ENCODE assay signal across 14 mouse cellular contexts in the genomic region with DNA sequence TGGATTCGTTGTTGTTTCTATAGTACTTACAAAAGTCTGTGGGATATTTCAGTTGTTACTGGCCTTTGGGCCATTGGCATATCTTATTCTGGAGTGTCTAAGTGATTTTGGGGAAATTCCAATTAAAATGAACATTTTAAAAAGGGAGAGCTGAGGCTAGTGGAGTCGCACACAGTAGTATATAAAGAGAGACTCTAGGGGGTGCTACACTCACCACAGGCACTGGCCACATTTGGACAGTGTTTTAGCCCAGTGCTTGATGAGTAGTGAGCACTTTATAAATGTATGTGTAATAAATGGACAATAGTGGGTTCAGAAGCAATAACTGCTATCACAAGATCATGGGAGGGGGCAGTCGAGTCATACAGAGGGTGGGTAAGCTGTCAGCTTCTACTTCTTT. TPM values are rescaled to one million over a fixed set of nuclear protein-coding genes. Genes with fewer than 3 reads are reported as not detected.
DNase-seq lines count a peak whose midpoint lies in the region; ATAC-seq and TF ChIP-seq lines count a peak whose summit lies in the region.
"Had no signal": no experiment of that assay in that cellular context is flagged by ENCODE, and none has a peak within 500 bp of the region (broad histone marks: within the 10 kb centered on the region; RNA-seq: fewer than 3 reads in every experiment).

No protein-coding gene starts in this region.

- intact Hi-C loops in left cerebral cortex, adult 2 months (cut with DNase I): no loop called here

- no peak for TF ChIP-seq POLR2A in brain, embryonic 14.5 days (IDR thresholded peaks at IDR 0.05; ENCODE audit: borderline replicate concordance, extremely low read depth, insufficient read depth, insufficient read length, poor library complexity, severe bottlenecking)

- ATAC-seq in neural tube, embryonic 12.5 days (ENCODE audit: low FRiP score, low read depth): no peak

- TF ChIP-seq CTCF in left cerebral cortex, adult 2 months (IDR thresholded peaks at IDR 0.05): peak; percentile 60
- peak; percentile 19; the same call in 1 of the 2 replicates for TF ChIP-seq CTCF in brain, embryonic 14.5 days (IDR thresholded peaks at IDR 0.05; ENCODE audit: borderline replicate concordance, extremely low read depth, insufficient read depth, insufficient read length)

- 45% methylated on average over 3 of the region's 3 CpGs for WGBS in neural tube, embryonic 12.5 days

- 0 out of 2 replicates have a peak, but pooled peaks cover 6% of the 10 kb centered on the region for H3K4me1 ChIP-seq in neural tube, embryonic 12.5 days

- DNase-seq in embryo, embryonic 10.5 days (ENCODE audit: low spot score): peak; percentile 34
- DNase-seq in embryo, embryonic 11 days: no peak
- peak in 1 of 2 experiments; percentile 6 for DNase-seq in left cerebral cortex, adult 2 months (ENCODE audit: extremely low spot score in 1 of 2, low spot score in 2 of 2)
- DNase-seq in left cerebral cortex, adult 8-10 months (ENCODE audit: low spot score in 2 of 2): no peak
- no peak for DNase-seq in brain, embryonic 14.5 days (ENCODE audit: low read depth)
- no peak for DNase-seq in thymus, postnatal 14 days
- DNase-seq in adrenal gland, adult (ENCODE audit: inconsistent age in 2 of 2, low spot score in 1 of 2): no peak
- DNase-seq: adrenal gland, postnatal 10 days; cerebellum, adult 18-20 months; gastrocnemius, postnatal 14 days; kidney, adult 9 months; right cerebral cortex, postnatal 14 days had no signal

- H3K27me3 ChIP-seq in neural tube, embryonic 12.5 days (replicated peaks): no peaks in the 10 kb centered on the region

- peak overlapping the region; percentile 84; the same call in 1 of the 2 replicates for H3K4me2 ChIP-seq in neural tube, embryonic 12.5 days (replicated peaks)

- H3K27ac ChIP-seq in left cerebral cortex, adult 2 months: no peak overlapping the region
- no peak overlapping the region for H3K27ac ChIP-seq in neural tube, embryonic 12.5 days
- H3K27ac ChIP-seq: macrophage had no signal

- H3K4me3 ChIP-seq in left cerebral cortex, adult 2 months: no peak overlapping the region
- H3K4me3 ChIP-seq in neural tube, embryonic 12.5 days: no peak overlapping the region

- no peaks in the 10 kb centered on the region for H3K9me3 ChIP-seq in neural tube, embryonic 12.5 days

- H3K9ac ChIP-seq in neural tube, embryonic 12.5 days: no peak overlapping the region

- H3K36me3 ChIP-seq in neural tube, embryonic 12.5 days: no peaks in the 10 kb centered on the region

RNA-seq across cellular contexts. Expression of gene Sh3gl3, which starts 2.6 kb away (rescaled TPM):
- total RNA-seq in left cerebral cortex, adult 2 months (2021): 10 to 100 TPM; 44.5 to 47.0 TPM
- 10 to 100 TPM; 50.3 to 59.5 (median 55.5) TPM for total RNA-seq in left cerebral cortex, adult 8-10 months (2022)
- polyA plus RNA-seq in brain, embryonic 14.5 days (2012; rRNA removed): 28.3 and 37.9 TPM in 2 replicates
- polyA plus RNA-seq in neural tube, embryonic 12.5 days (2016; fragmentation: Nextera tagmentation; extraction: Ambion mirVana): 36.0 and 36.7 TPM in 2 replicates
- polyA plus RNA-seq: macrophage had no signal
